Mouse (Mus musculus) kidney, embryonic 16.5 days (tissue): ENCODE data around the gene 9530003J23Rik. TPM values are rescaled to one million over a fixed set of nuclear protein-coding genes. Genes with fewer than 3 reads are reported as not detected.

Experiments
- ATAC-seq: fragments of 200-750 bp; cut with Nextera tagmentation; 2 replicates; pipeline ENCODE4 v1.8.0; 2017; ENCODE audit warnings: moderate TSS enrichment; ENCODE audit not compliant: low FRiP score, low TSS enrichment
- H3K27ac ChIP-seq: fragments of 300-500 bp; sonication (generic); 2 replicates; pipeline ENCODE4 v1.5.1; 2014; ENCODE audit warnings: low read length
- H3K27me3 ChIP-seq: fragments of 300-500 bp; sonication (generic); 2 replicates; pipeline ENCODE4 v1.6.1; 2014; ENCODE audit warnings: low read length, control low read depth, mixed read lengths; ENCODE audit not compliant: insufficient read depth
- H3K36me3 ChIP-seq: fragments of 300-500 bp; sonication (generic); 2 replicates; pipeline ENCODE4 v1.6.1; 2014; ENCODE audit warnings: low read length, control low read depth, mixed read lengths; ENCODE audit not compliant: insufficient read depth
- H3K4me1 ChIP-seq: fragments of 300-500 bp; sonication (generic); 2 replicates; pipeline ENCODE4 v1.6.1; 2014; ENCODE audit warnings: low read length, control low read depth, mixed read lengths; ENCODE audit not compliant: insufficient read depth
- H3K4me2 ChIP-seq: fragments of 300-500 bp; sonication (generic); replicated peaks from 2 replicates; pipeline ENCODE4 v1.6.1; 2014; ENCODE audit warnings: low read depth, low read length
- H3K4me3 ChIP-seq: fragments of 300-500 bp; sonication (generic); 2 replicates; pipeline ENCODE4 v1.5.1; 2014; ENCODE audit warnings: mild to moderate bottlenecking, low read length
- H3K9ac ChIP-seq: fragments of 300-500 bp; sonication (generic); replicated peaks from 2 replicates; pipeline ENCODE4 v1.6.1; 2014; ENCODE audit warnings: low read length
- H3K9me3 ChIP-seq: fragments of 300-500 bp; sonication (generic); 2 replicates; pipeline ENCODE4 v1.6.1; 2016; ENCODE audit warnings: low read length, control low read depth
- WGBS: fragments of 180-500 bp; shearing (Covaris S2); extraction: QIAGEN DNeasy Blood & Tissue Kit; methylation state at CpG from one replicate; pipeline ENCODE4 v1.1.7; 2014; 5-methylcytosine and 5-hydroxymethylcytosine counted together
- polyA plus RNA-seq: library from polyadenylated mRNA; unstranded; fragments of >200 nt; fragmentation: Nextera tagmentation; extraction: Ambion mirVana; gene quantifications from 2 replicates; pipeline ENCODE4 v1.2.1, GENCODE M21; 2015

The 9530003J23Rik gene
- polyA plus RNA-seq, 1 experiment from 2014 or later: not detected

- 90% methylated on average over 3 of the region's 3 CpGs for WGBS
- H3K4me2 ChIP-seq: no peak overlapping the region
- H3K4me1 ChIP-seq: no peaks in the 10 kb centered on the region
- H3K4me3 ChIP-seq: no peak overlapping the region
- no peak overlapping the region for H3K27ac ChIP-seq
- no peaks in the 10 kb centered on the region for H3K27me3 ChIP-seq
- no peaks in the 10 kb centered on the region for H3K9me3 ChIP-seq
- H3K36me3 ChIP-seq: no peaks in the 10 kb centered on the region
- ATAC-seq: no peak
- H3K9ac ChIP-seq: no peak overlapping the region
These were observed 41.8 kb downstream of the 9530003J23Rik start for GRCm38 (mm10) chr10:117196696-117197095.

DNA sequence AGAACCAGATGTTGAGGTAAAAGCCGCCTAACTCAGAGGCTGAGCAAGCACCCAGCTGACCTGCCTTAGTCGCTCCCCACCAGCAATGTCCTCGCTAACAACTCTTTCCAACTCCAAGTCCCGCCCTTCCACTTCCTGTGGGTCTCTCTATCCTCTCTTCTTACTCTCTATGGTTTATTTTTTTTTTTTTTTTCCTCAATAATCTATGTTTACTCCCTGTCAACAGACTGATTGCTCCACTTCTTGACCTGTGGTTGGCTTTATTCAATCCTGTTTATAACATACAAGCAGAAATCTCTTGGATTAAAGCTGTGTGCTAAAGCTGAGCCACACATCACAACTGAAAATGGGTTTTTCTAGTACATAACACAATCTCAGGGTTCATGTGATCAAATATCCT is 42.8 kb downstream of the 9530003J23Rik start:
- no peak overlapping the region for H3K4me2 ChIP-seq
- no peak overlapping the region for H3K4me3 ChIP-seq
- H3K27me3 ChIP-seq: no peaks in the 10 kb centered on the region
- H3K27ac ChIP-seq: no peak overlapping the region
- WGBS: 94% methylated on average over 4 of the region's 4 CpGs
- no peak overlapping the region for H3K9ac ChIP-seq
- no peaks in the 10 kb centered on the region for H3K9me3 ChIP-seq
- no peaks in the 10 kb centered on the region for H3K36me3 ChIP-seq
- H3K4me1 ChIP-seq: no peaks in the 10 kb centered on the region
- no peak for ATAC-seq

DNA sequence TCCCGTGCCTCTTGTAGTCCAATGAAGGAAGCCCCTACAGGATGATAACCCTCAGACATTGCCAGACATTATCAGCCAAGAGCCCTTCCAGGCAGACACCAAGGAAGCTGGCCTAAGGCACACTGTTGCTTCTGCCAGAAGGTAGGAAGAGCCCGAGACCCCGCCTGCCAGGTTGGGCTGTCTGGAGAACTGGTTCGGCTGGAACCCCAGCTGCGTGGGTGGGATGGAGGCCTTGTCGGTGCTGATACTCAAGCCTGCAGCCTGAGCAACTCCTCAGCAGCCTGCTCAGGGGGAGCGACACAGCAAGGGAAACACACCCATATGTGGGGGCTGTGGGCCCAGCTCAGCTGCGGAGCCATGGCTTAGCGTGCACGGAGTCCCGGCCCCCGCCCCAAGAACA is 43.5 kb downstream of the 9530003J23Rik start:
- Histone ChIP-seq H3K4me1 (no peaks in the 10 kb centered on the region), H3K9me3 (no peaks in the 10 kb centered on the region), H3K27me3 (no peaks in the 10 kb centered on the region), H3K9ac (no peak overlapping the region), H3K36me3 (no peaks in the 10 kb centered on the region), H3K27ac (no peak overlapping the region), H3K4me2 (no peak overlapping the region), H3K4me3 (no peak overlapping the region)
- no peak for ATAC-seq
- WGBS: 87% methylated on average over 12 of the region's 12 CpGs

DNA sequence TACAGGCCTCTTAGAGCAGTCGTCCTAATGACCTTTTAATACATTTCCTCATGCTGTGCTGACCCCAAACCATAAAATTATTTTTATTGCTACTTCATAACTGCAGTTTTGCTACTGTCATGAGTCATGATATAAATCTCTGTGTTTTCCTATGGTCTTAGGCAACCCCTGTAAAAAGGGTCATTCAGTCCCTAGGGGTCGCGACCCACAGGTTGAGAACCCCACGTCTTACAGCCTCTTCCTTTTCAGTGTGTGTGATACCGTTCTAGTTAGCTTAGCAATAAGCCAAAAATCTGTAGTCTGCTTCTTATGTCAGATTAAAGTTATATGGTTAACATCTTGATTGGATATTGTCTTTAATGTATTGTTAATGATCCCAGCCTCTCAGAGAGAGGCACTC is 45.1 kb downstream of the 9530003J23Rik start:
- Histone ChIP-seq H3K4me3 (no peak overlapping the region), H3K27me3 (no peaks in the 10 kb centered on the region), H3K27ac (no peak overlapping the region), H3K9ac (no peak overlapping the region), H3K9me3 (no peaks in the 10 kb centered on the region), H3K4me1 (no peaks in the 10 kb centered on the region), H3K36me3 (no peaks in the 10 kb centered on the region), H3K4me2 (no peak overlapping the region)
- ATAC-seq: no peak
- WGBS: 61% methylated on average over 5 of the region's 5 CpGs

DNA sequence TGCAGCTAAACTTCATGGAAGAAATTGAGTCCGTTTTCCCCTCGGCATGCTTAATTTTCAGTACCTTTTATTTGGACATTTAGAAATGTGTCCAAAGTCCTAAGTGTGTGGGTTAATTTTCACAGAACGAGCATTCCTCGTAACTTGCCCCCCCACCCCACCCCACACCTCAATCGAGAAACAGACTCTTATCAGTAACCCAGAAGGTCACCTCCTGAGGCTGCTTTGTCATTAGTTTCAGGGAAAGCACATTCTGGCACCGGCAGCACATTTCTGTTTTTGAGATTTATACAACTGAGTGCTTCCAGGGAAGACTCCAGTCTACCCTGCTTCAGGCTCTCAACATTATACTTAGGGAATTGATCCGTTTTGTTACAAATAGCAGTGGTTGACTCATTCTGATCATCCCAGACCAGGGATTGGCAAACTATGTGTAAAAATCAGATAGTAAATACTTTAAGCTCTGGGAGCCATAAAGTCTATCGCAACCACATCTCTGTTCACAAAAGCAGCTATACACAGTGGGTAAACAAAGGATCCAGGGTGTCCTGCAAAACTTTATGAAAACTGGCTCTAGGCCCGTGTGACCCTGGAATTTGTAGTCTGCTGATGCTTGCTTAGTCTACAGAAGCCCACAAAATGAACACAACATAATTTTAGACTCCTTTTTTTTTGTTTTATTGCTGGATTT is 53.0 kb downstream of the 9530003J23Rik start:
- no peak for ATAC-seq
- Histone ChIP-seq H3K27ac (no peak overlapping the region), H3K27me3 (no peaks in the 10 kb centered on the region), H3K4me3 (no peak overlapping the region), H3K36me3 (no peaks in the 10 kb centered on the region), H3K4me2 (no peak overlapping the region), H3K4me1 (0 out of 2 replicates have a peak, but pooled peaks cover 6% of the 10 kb centered on the region), H3K9ac (no peak overlapping the region), H3K9me3 (no peaks in the 10 kb centered on the region)
- WGBS: 64% methylated on average over 9 of the region's 9 CpGs

Other genes starting within 250 kb of the 9530003J23Rik start
- not detected in 2 replicates for gene Lrrc10, start 193.4 kb downstream of the 9530003J23Rik start, polyA plus RNA-seq
- 266 and 271 TPM in 2 replicates for gene Cct2, start 174.9 kb downstream of the 9530003J23Rik start, polyA plus RNA-seq
- gene Frs2, start 90.2 kb downstream of the 9530003J23Rik start, polyA plus RNA-seq: 18.0 and 19.7 TPM in 2 replicates
- 67.3 and 70.7 TPM in 2 replicates for gene Yeats4, start 14.2 kb downstream of the 9530003J23Rik start, polyA plus RNA-seq
- 54.1 and 65.5 TPM in 2 replicates for gene Lyz2, start 43.6 kb upstream of the 9530003J23Rik start, polyA plus RNA-seq
- not detected in 2 replicates for gene Lyz1, start 54.2 kb upstream of the 9530003J23Rik start, polyA plus RNA-seq
- 151 and 171 TPM in 2 replicates for gene Cpsf6, start 141.3 kb upstream of the 9530003J23Rik start, polyA plus RNA-seq